Mouse (Mus musculus): Measurements from ENCODE around the gene Slc25a34.

GRCm38 (mm10) chr4:141616811-141617210 is 6.8 kb downstream of the Slc25a34 start:
- TF ChIP-seq POLR2A (IDR thresholded peaks at IDR 0.05; ENCODE audit: low read depth, low read length) (no peak), CTCF (IDR thresholded peaks at IDR 0.05; ENCODE audit: borderline replicate concordance, insufficient read depth, low read length) (no peak)
